Mouse (Mus musculus) hindbrain, embryonic 15.5 days (tissue): ENCODE measurements around the gene Cldn5. TPM values are rescaled to one million over a fixed set of nuclear protein-coding genes. Genes with fewer than 3 reads are reported as not detected.
A peak's percentile ranks its signal among the peaks of the same experiment; 100 is the strongest.

Experiments used
- ATAC-seq: fragments of 200-750 bp; cut with Nextera tagmentation; 2 replicates; pipeline ENCODE4 v1.8.0; 2017; ENCODE audit warnings: low read depth, moderate number of reproducible peaks, moderate TSS enrichment; ENCODE audit not compliant: low FRiP score
- H3K27ac ChIP-seq: fragments of 300-500 bp; sonication (generic); replicated peaks from 2 replicates; pipeline ENCODE4 v1.5.1; 2015; ENCODE audit warnings: mild to moderate bottlenecking, inconsistent platforms
- H3K27me3 ChIP-seq: fragments of 300-500 bp; sonication (generic); 2 replicates; pipeline ENCODE4 v1.6.1; 2015; ENCODE audit warnings: control low read depth, inconsistent platforms
- H3K36me3 ChIP-seq: fragments of 300-500 bp; sonication (generic); 2 replicates; pipeline ENCODE4 v1.6.1; 2015; ENCODE audit warnings: control low read depth, inconsistent platforms
- H3K4me1 ChIP-seq: fragments of 300-500 bp; sonication (generic); replicated peaks from 2 replicates; pipeline ENCODE4 v1.6.1; 2015; ENCODE audit warnings: control low read depth, inconsistent platforms
- H3K4me2 ChIP-seq: fragments of 300-500 bp; sonication (generic); 2 replicates; pipeline ENCODE4 v1.6.1; 2015; ENCODE audit warnings: moderate library complexity, mild to moderate bottlenecking, inconsistent platforms
- H3K4me3 ChIP-seq: fragments of 300-500 bp; sonication (generic); 2 replicates; pipeline ENCODE4 v1.5.1; 2015; ENCODE audit warnings: mild to moderate bottlenecking, inconsistent platforms
- H3K9ac ChIP-seq: fragments of 300-500 bp; sonication (generic); 2 replicates; pipeline ENCODE4 v1.6.1; 2015; ENCODE audit warnings: inconsistent platforms
- H3K9me3 ChIP-seq: fragments of 300-500 bp; sonication (generic); 2 replicates; pipeline ENCODE4 v1.6.1; 2016; ENCODE audit warnings: control low read depth, inconsistent platforms
- WGBS: fragments of 180-500 bp; shearing (Covaris S2); methylation state at CpG from one replicate; pipeline ENCODE4 v1.1.7; 2015; 5-methylcytosine and 5-hydroxymethylcytosine counted together
- polyA plus RNA-seq: library from polyadenylated mRNA; unstranded; fragments of >200 nt; fragmentation: Nextera tagmentation; extraction: Ambion mirVana; gene quantifications from 2 replicates; pipeline ENCODE4 v1.2.1, GENCODE M21; 2015

The Cldn5 gene
- polyA plus RNA-seq, 1 experiment from 2014 or later, result 110 TPM

GRCm38 (mm10) chr16:18766390-18766789, 10.3 kb upstream of the Cldn5 start:
- H3K27me3 ChIP-seq, result no peaks in the 10 kb centered on the region
- H3K36me3 ChIP-seq, result no peaks in the 10 kb centered on the region
- no peak for ATAC-seq
- H3K9me3 ChIP-seq, result no peaks in the 10 kb centered on the region
- no peak overlapping the region for H3K4me2 ChIP-seq
- no peaks in the 10 kb centered on the region for H3K4me1 ChIP-seq
- no peak overlapping the region for H3K27ac ChIP-seq
- WGBS, result 85% methylated on average over 4 of the region's 4 CpGs
- no peak overlapping the region for H3K4me3 ChIP-seq
- H3K9ac ChIP-seq, result no peak overlapping the region

- ATAC-seq, result no peak
- H3K9me3 ChIP-seq, result no peaks in the 10 kb centered on the region
- no peaks in the 10 kb centered on the region for H3K27me3 ChIP-seq
- H3K4me2 ChIP-seq, result no peak overlapping the region
- WGBS, result 71% methylated on average over 1 of the region's 1 CpGs
- H3K36me3 ChIP-seq, result no peaks in the 10 kb centered on the region
- no peak overlapping the region for H3K9ac ChIP-seq
- H3K4me3 ChIP-seq, result no peak overlapping the region
- H3K27ac ChIP-seq, result no peak overlapping the region
- H3K4me1 ChIP-seq, result no peaks in the 10 kb centered on the region
Observed at GRCm38 (mm10) chr16:18769501-18769900, 7.1 kb upstream of the Cldn5 start.

- H3K4me1 ChIP-seq, result peaks cover 12% of the 10 kb centered on the region
- H3K9ac ChIP-seq, result no peak overlapping the region
- no peak for ATAC-seq
- H3K36me3 ChIP-seq, result no peaks in the 10 kb centered on the region
- no peak overlapping the region for H3K4me2 ChIP-seq
- WGBS, result 25% methylated on average over 2 of the region's 2 CpGs
- H3K9me3 ChIP-seq, result no peaks in the 10 kb centered on the region
- H3K27ac ChIP-seq, result no peak overlapping the region
- H3K4me3 ChIP-seq, result no peak overlapping the region
- H3K27me3 ChIP-seq, result peaks cover 41% of the 10 kb centered on the region
Observed at GRCm38 (mm10) chr16:18773936-18774335, 2.7 kb upstream of the Cldn5 start.

GRCm38 (mm10) chr16:18775621-18776555, 759 bp upstream of the Cldn5 start:
- 26% methylated on average over 18 of the region's 18 CpGs for WGBS
- no peak for ATAC-seq
- Histone ChIP-seq H3K27me3 (peaks cover 44% of the 10 kb centered on the region), H3K9me3 (no peaks in the 10 kb centered on the region), H3K4me1 (peaks cover 12% of the 10 kb centered on the region), H3K9ac (no peak overlapping the region), H3K36me3 (no peaks in the 10 kb centered on the region), H3K4me2 (peak overlapping the region; percentile 82), H3K4me3 (peak overlapping the region; percentile 47), H3K27ac (no peak overlapping the region; the same call in 1 of the 2 replicates)

- Histone ChIP-seq H3K27ac (peak overlapping the region; percentile 53), H3K4me2 (peak overlapping the region; percentile 82), H3K9ac (peak overlapping the region; percentile 45), H3K9me3 (no peaks in the 10 kb centered on the region), H3K27me3 (peaks cover 44% of the 10 kb centered on the region), H3K36me3 (no peaks in the 10 kb centered on the region), H3K4me3 (peak overlapping the region; percentile 47), H3K4me1 (peaks cover 12% of the 10 kb centered on the region)
- ATAC-seq, result peak; percentile 78
- WGBS, result 2% methylated on average over 80 of the region's 80 CpGs
Observed at GRCm38 (mm10) chr16:18777101-18778080, 744 bp downstream of the Cldn5 start.

GRCm38 (mm10) chr16:18778461-18778860, 1.8 kb downstream of the Cldn5 start:
- no peaks in the 10 kb centered on the region for H3K36me3 ChIP-seq
- H3K4me2 ChIP-seq, result no peak overlapping the region
- peaks cover 12% of the 10 kb centered on the region for H3K4me1 ChIP-seq
- no peaks in the 10 kb centered on the region for H3K9me3 ChIP-seq
- no peak overlapping the region for H3K27ac ChIP-seq
- peaks cover 44% of the 10 kb centered on the region for H3K27me3 ChIP-seq
- peak overlapping the region; percentile 47 for H3K4me3 ChIP-seq
- ATAC-seq, result no peak
- H3K9ac ChIP-seq, result no peak overlapping the region
- WGBS, result 58% methylated on average over 2 of the region's 2 CpGs

GRCm38 (mm10) chr16:18781810-18782209, 5.2 kb downstream of the Cldn5 start:
- H3K4me1 ChIP-seq, result peaks cover 12% of the 10 kb centered on the region
- H3K9me3 ChIP-seq, result no peaks in the 10 kb centered on the region
- no peak for ATAC-seq
- H3K27me3 ChIP-seq, result peaks cover 24% of the 10 kb centered on the region
- no peak overlapping the region for H3K27ac ChIP-seq
- no peak overlapping the region for H3K4me3 ChIP-seq
- no peak overlapping the region for H3K9ac ChIP-seq
- no peaks in the 10 kb centered on the region for H3K36me3 ChIP-seq
- no peak overlapping the region for H3K4me2 ChIP-seq
- WGBS, result 95% methylated on average over 10 of the region's 10 CpGs

GRCm38 (mm10) chr16:18785025-18785424, 8.4 kb downstream of the Cldn5 start:
- no peaks in the 10 kb centered on the region for H3K36me3 ChIP-seq
- no peak for ATAC-seq
- H3K9ac ChIP-seq, result no peak overlapping the region
- no peaks in the 10 kb centered on the region for H3K4me1 ChIP-seq
- no peak overlapping the region for H3K4me2 ChIP-seq
- H3K4me3 ChIP-seq, result no peak overlapping the region
- no peaks in the 10 kb centered on the region for H3K9me3 ChIP-seq
- 95% methylated on average over 7 of the region's 7 CpGs for WGBS
- H3K27ac ChIP-seq, result no peak overlapping the region
- no peaks in the 10 kb centered on the region for H3K27me3 ChIP-seq

GRCm38 (mm10) chr16:18785485-18785884, 8.8 kb downstream of the Cldn5 start:
- no peaks in the 10 kb centered on the region for H3K9me3 ChIP-seq
- no peak overlapping the region for H3K27ac ChIP-seq
- no peaks in the 10 kb centered on the region for H3K27me3 ChIP-seq
- H3K4me1 ChIP-seq, result no peaks in the 10 kb centered on the region
- ATAC-seq, result no peak
- no peak overlapping the region for H3K4me3 ChIP-seq
- no peak overlapping the region for H3K4me2 ChIP-seq
- WGBS, result 74% methylated on average over 1 of the region's 1 CpGs
- no peak overlapping the region for H3K9ac ChIP-seq
- H3K36me3 ChIP-seq, result no peaks in the 10 kb centered on the region

GRCm38 (mm10) chr16:18786652-18787051, 10.0 kb downstream of the Cldn5 start:
- Histone ChIP-seq H3K27ac (no peak overlapping the region), H3K36me3 (no peaks in the 10 kb centered on the region), H3K9ac (no peak overlapping the region), H3K4me3 (no peak overlapping the region), H3K27me3 (no peaks in the 10 kb centered on the region), H3K4me1 (no peaks in the 10 kb centered on the region), H3K9me3 (no peaks in the 10 kb centered on the region), H3K4me2 (no peak overlapping the region)
- 93% methylated on average over 10 of the region's 10 CpGs for WGBS
- ATAC-seq, result no peak

- no peaks in the 10 kb centered on the region for H3K36me3 ChIP-seq
- no peak overlapping the region for H3K4me2 ChIP-seq
- H3K9me3 ChIP-seq, result no peaks in the 10 kb centered on the region
- H3K4me3 ChIP-seq, result no peak overlapping the region
- no peaks in the 10 kb centered on the region for H3K27me3 ChIP-seq
- WGBS, result 90% methylated on average over 10 of the region's 10 CpGs
- ATAC-seq, result no peak
- no peak overlapping the region for H3K9ac ChIP-seq
- H3K27ac ChIP-seq, result no peak overlapping the region
- H3K4me1 ChIP-seq, result no peaks in the 10 kb centered on the region
Observed at GRCm38 (mm10) chr16:18788627-18789406, 12.2 kb downstream of the Cldn5 start.
